Mouse (Mus musculus) T-helper 17 cell (primary cell): ENCODE data around the gene B2m.

Experiments used
- in situ Hi-C, 2 experiments: fragments of 300-600 bp; cut with MboI, MseI; formaldehyde crosslinking; loops; 1 replicate in 1 of 2; 2 replicates in 1 of 2; pipeline ENCODE4 v1.15.1; 2025; ENCODE audit warnings: high pct_unique_total_duplicates in 2 of 2

The B2m gene

GRCm38 (mm10) chr2:122186106-122186505, 38.6 kb downstream of the B2m start, which contains the start of the genes Patl2 and Terb2:
TSS of gene Patl2 (minus strand) at chr2:122186189.
TSS of gene Terb2 (plus strand) at chr2:122186272.
- in situ Hi-C loops: no loop called here

GRCm38 (mm10) chr2:122186751-122187150, 39.3 kb downstream of the B2m start:
- in situ Hi-C loops: no loop called here

- in situ Hi-C loops: no loop called here
Measured at GRCm38 (mm10) chr2:122191849-122192248, 44.4 kb downstream of the B2m start.

- in situ Hi-C loops: no loop called here
Measured at GRCm38 (mm10) chr2:122194509-122194929, 47.0 kb downstream of the B2m start.

- in situ Hi-C loops: no loop called here
Measured at GRCm38 (mm10) chr2:122201501-122201900, 54.0 kb downstream of the B2m start.
